Mouse (Mus musculus): ENCODE measurements at regions not wholly inside any gene's neighbourhood (a gene's known extent, or its start where the extent isn't known, plus 50 kb on each side); places are given as distances from the start of the nearest gene placed in this dataset.
A peak's percentile ranks its signal among the peaks of the same experiment; 100 is the strongest.

DNA sequence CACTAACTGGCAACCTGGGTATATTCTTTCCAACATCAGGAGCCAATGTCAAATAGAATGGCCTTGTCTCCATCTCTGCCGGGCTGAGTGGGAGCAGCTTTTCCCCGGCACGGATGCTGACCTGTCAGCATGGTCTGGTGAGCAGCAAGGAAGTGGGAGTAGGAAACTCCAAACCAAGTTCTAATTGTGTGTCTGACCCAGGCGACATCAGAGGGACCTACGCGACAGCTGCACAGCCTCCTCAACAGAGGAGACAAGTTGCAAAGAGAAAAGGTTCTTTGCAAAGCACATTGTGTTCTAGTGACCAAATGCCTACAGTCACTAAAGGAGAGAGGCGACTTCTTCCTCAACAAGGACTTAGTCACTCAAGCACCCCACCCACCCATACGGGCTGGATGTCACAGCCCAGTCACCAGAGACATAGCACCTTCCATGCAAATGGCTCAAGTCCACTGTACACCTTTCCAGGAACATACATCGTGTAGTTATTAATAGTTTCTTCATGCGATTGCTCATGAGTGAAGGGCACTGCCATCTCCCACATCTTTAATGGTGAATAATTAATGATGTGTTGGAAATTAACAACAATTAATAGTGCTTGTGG, 334.8 kb upstream of the Hnrnpa3 start:
- no peak for DNase-seq (ENCODE audit: low read depth, low spot score)

DNA sequence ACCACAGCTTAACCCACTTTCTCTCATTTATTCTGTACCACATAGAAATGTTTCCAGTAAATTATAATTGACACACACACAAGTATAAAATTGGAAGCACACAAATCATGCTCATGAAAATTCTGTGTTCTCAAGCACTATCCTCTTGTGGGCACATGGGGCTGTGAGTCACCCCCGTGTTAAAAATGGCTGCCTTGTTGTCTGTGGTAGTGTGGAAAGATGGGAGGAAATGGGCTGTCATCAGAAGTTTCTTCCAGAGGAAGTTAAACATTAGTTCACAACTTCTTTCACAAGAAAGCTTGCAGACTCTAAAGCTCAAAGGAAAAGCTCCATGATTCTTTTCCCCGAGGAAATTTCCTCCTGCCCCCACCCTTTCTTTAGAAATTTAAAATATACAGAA, 329.5 kb upstream of the Hnrnpa3 start:
- DNase-seq (ENCODE audit: low read depth, low spot score): peak; percentile 72

GRCm38 (mm10) chr2:75341310-75341709, 317.8 kb upstream of the Hnrnpa3 start:
- no peak for DNase-seq (ENCODE audit: low read depth, low spot score)

GRCm38 (mm10) chr2:75341726-75342280, 317.3 kb upstream of the Hnrnpa3 start:
- DNase-seq (ENCODE audit: low read depth, low spot score): no peak

DNA sequence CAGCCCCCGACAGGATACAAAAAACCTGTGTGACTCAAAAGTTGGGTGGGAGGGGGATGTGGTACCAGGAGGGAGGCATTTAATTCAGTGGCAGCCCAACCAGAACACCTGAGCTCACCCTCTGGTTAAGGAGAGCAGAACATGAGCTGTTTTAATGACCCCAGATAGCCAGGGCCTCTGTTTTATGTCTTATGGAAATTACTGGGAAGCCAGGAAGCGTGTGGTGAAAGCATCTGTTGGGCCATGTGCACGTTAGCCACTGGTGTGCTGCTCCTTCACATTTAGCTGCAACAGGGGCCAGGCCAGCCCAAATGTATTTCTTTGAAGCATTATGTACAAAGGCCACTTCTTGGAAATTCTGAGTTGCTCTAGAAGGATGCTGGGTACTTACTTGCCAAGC, 308.2 kb upstream of the Hnrnpa3 start:
- no peak for DNase-seq (ENCODE audit: low read depth, low spot score)

DNA sequence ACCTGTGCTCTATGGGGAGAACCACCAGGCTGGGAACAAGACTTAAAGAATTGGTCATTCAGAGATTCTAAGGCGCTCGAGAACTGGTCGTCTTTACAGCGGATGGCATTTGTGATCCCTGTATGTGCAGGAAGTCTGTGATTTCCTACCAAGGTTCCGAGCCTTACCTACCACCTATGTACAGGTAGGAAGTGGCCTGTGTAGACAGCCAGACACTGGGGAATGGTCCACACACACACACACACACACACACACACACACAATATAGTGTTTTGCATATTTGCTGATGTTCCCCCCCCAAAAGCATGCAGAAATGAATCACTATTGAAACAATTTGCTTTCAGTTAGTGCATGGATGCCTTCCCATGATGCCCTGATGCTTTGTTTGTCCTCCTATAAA, 307.1 kb upstream of the Hnrnpa3 start:
- no peak for DNase-seq (ENCODE audit: low read depth, low spot score)

GRCm38 (mm10) chr2:75352564-75352963, 306.5 kb upstream of the Hnrnpa3 start:
- no peak for DNase-seq (ENCODE audit: low read depth, low spot score)

GRCm38 (mm10) chr2:75356691-75357375, 302.2 kb upstream of the Hnrnpa3 start:
- peak; percentile 8 for DNase-seq (ENCODE audit: low read depth, low spot score)

DNA sequence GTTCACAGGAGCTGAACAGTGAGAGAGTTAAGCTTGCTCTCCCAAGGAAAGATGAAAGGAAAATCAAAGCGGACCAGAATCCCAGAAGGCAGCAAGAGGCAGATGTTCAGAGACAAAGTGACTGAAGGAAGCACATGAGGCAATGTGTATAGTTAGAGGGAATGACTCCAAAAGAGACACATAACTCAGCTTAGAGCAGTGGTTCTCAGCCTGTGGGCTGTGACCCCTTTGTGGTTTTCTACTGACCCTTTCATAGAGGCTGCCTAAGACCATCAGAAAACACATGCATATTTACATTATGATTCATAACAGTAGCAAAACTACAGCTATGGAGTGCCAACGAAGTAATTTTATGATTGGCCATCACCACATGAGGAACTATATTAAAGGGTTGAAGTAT, 301.5 kb upstream of the Hnrnpa3 start:
- peak; percentile 73 for DNase-seq (ENCODE audit: low read depth, low spot score)

- DNase-seq (ENCODE audit: low read depth, low spot score): no peak
These were observed 298.1 kb upstream of the Hnrnpa3 start for GRCm38 (mm10) chr2:75360936-75361335.

DNA sequence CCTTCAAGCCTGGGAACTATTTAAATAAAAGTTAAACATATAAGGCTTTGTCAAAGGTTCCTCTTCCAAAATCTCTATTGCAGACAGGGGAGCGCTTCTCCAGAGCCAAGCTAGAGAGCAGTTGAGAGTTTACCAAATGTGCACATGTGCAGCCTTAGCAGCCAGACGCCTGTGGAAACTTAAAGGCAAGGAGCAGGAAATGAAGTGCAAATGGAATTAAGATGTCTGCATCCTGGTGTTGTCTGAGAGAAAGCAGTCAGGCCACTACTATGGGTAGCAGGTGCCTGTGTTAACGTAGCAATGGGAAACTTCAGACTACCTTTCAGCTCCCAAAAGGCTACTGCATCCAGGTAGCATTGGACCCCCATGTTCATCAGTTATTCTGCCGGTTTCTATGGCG, 282.4 kb upstream of the Hnrnpa3 start:
- DNase-seq (ENCODE audit: low read depth, low spot score): no peak

- DNase-seq (ENCODE audit: low read depth, low spot score): no peak
These were observed 273.4 kb upstream of the Hnrnpa3 start for GRCm38 (mm10) chr2:75385551-75386263.

GRCm38 (mm10) chr2:75386636-75387035, 272.4 kb upstream of the Hnrnpa3 start:
- no peak for DNase-seq (ENCODE audit: low read depth, low spot score)

DNA sequence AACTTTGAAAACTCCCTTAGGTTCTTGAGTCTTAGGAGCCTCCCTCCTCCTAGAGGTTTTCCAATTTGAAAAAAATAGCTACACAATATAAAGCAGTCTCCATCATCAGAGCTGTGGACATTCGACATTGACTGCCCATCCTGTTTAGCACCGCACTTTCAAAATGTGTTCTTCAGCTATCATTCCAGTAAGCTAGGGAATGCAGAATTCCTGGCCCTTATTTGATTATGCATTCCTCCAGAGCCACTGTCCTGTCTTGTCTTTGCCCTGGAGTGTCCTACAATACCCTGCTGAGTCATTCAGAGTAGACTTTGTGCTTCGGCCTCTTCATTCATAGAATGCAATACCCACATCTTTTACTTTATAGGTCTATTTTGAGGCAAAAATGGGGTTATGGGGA, 267.0 kb upstream of the Hnrnpa3 start:
- peak; percentile 59 for DNase-seq (ENCODE audit: low read depth, low spot score)

DNA sequence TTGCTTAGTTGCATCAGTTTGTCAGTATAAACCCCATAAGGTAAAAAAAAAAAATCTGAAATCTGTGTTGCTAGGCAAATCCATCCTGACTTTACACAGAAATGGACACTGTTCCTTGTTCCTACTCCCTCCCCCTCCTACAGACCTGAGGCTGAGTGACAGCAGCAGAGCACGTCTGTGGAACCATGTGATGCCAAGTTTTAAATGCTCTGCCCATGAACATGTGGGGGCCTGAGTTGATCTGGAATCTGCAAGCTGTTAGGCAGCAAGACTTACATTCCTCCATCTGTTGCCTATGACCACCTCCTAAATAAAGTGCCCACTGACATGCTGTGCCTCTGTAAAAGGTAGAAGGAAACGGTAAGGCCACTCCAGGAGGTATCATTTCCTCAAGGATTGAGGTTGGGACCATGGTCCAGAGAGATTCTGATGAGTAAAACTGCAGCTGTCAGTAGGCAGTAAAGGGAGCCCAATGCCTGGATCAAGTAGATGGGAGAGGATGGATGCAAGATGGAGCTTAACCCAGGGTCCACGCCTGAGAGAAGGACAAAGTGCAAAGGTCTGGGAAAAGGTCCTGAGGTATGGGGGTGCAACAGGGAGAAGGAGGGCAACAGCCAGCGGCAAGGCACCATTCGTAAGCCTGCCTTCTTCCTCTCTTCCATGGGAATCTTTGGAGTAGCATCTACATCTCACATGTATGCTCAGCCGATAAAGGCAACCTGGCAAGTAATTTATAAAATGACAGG, 264.0 kb upstream of the Hnrnpa3 start:
- peak; percentile 35 for DNase-seq (ENCODE audit: low read depth, low spot score)

DNA sequence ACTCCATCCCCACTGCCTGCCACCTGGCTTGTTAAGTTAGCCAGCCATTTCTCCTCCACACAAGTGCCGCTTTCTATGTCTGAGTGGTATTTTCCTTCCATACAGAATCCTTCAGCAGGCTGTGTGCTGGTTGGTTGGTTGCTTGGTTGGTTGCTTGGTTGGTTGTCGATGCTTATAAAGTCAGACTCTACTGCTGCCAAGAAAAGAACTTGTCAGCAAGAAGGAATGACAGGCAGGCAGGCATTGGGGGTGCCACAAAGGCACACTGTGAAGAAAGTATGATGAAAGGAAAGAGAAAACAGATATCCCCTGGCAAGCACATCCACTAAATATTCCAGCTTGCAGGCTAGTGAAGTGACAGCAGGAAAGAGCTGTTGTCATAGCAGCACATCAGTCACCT, 263.0 kb upstream of the Hnrnpa3 start:
- DNase-seq (ENCODE audit: low read depth, low spot score): peak; percentile 70

DNA sequence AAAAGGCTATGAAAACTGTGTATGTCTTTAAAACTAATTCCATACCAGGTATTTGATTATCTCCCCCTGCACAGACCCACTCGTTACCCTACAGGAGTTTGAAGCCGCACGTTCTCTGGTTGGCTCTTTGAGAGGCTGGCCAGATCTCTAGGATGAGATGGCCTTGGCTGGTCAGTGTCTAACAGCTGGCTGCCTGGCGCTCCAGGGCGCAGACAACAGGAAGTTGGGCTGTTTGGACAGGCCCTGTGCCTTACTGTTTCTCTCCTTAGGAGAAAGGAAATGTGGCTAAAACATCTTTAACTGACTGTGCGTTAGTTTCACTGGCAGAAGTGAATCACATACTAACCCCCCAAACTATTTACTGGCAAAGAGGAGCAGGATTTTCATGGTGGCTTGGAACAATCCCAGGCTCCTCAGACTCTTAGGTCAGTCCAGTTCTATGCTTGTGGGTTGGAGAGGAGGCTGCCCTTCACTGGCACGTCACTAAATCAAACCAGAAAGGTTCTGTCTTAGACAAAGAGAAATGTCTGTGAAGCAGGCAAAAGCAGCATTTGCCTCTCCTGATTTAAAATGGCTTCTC, 258.7 kb upstream of the Hnrnpa3 start:
- DNase-seq (ENCODE audit: low read depth, low spot score): peak; percentile 90

DNA sequence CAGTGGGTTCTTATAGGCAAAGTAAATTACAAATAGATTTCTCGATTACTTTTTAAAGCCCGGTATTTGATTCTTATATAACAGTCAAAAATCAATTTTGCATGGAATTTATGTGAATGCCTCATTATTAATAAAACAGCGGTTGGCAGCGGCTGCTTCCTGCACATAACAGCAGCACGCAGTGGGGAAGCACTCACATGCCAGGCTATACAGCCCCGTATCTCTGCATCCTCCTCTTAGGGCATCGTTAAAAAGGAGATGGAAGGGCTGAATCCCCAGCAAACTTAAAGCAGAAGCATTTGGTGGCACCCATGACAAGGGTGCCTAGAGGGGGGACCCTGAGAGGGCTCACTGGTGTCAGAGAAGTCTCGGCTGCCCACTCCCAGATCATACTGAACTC, 255.3 kb upstream of the Hnrnpa3 start:
- DNase-seq (ENCODE audit: low read depth, low spot score): no peak

- DNase-seq (ENCODE audit: low read depth, low spot score): peak; percentile 44
These were observed 253.4 kb upstream of the Hnrnpa3 start for GRCm38 (mm10) chr2:75405524-75406214.

GRCm38 (mm10) chr2:75406721-75407455, 252.2 kb upstream of the Hnrnpa3 start:
- DNase-seq (ENCODE audit: low read depth, low spot score): peak; percentile 88

Measured in 3T3-L1 (cell line).